Mouse (Mus musculus) stomach, embryonic 16.5 days (tissue): Measurements from ENCODE around the gene Slc30a10. TPM values are rescaled to one million over a fixed set of nuclear protein-coding genes. Genes with fewer than 3 reads are reported as not detected.

Experiments
- polyA plus RNA-seq: library from polyadenylated mRNA; unstranded; fragments of >200 nt; fragmentation: Nextera tagmentation; extraction: Ambion mirVana; gene quantifications from 2 replicates; pipeline ENCODE4 v1.2.1, GENCODE M21; 2015

Gene Slc30a10
- polyA plus RNA-seq, 1 experiment from 2014 or later: 1.4 TPM

Other genes starting within 250 kb of the Slc30a10 start
- gene Iars2, start 125.5 kb upstream of the Slc30a10 start, polyA plus RNA-seq: 36.4 and 37.0 TPM in 2 replicates
- gene Bpnt1, start 122.7 kb upstream of the Slc30a10 start, polyA plus RNA-seq: 75.9 and 81.3 TPM in 2 replicates
- 124 and 128 TPM in 2 replicates for gene Eprs, start 91.8 kb upstream of the Slc30a10 start, polyA plus RNA-seq